Mouse (Mus musculus): Measurements from ENCODE around the gene Rps2. TPM values are rescaled to one million over a fixed set of nuclear protein-coding genes. Genes with fewer than 3 reads are reported as not detected.
"Not testable (repeated sequence)": the region's sequence is repeated elsewhere in the genome, so short reads cannot be mapped to it uniquely, and the experiment has no call there.

The Rps2 gene
- total RNA-seq, 2 experiments from 2014 or later = 508 to 641 TPM

GRCm38 (mm10) chr17:24707801-24708425, 10.0 kb upstream of the Rps2 start:
- H3K4me3 ChIP-seq = peak overlapping the region; percentile 75
- no peak for TF ChIP-seq CTCF (IDR thresholded peaks at IDR 0.05)
- peak overlapping the region; percentile 86 for H3K27ac ChIP-seq
- intact Hi-C loops (cut with DNase I) = loop anchor here (1.0 kb wide), 1 partner anchor 11 kb away; no protein-coding TSS in a partner anchor
- DNase-seq = no peak

DNA sequence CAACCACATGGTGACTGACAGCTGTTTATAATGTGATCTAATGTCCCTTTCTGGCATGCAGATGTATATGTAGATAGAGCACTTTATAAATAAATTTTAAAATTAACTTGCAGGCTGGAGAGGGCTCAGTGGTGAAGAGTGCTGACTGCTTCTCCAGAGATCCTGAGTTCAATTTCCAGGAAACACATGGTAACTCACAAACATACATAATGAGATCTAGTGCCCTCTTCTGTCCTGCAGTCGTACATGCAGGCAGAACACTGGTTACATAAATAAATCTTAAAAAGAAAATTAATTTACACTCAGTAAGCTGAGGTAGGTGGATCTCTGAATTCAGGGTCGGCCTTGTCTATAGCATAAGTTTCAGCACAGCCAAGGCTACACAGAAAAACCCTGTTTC, 9.3 kb upstream of the Rps2 start:
- Histone ChIP-seq H3K27ac (peak overlapping the region; percentile 86; the same call in 1 of the 2 replicates), H3K4me3 (peak overlapping the region; percentile 75)
- intact Hi-C loops (cut with DNase I) = no loop called here
- DNase-seq = no peak
- peak; percentile 62 for TF ChIP-seq CTCF (IDR thresholded peaks at IDR 0.05)

DNA sequence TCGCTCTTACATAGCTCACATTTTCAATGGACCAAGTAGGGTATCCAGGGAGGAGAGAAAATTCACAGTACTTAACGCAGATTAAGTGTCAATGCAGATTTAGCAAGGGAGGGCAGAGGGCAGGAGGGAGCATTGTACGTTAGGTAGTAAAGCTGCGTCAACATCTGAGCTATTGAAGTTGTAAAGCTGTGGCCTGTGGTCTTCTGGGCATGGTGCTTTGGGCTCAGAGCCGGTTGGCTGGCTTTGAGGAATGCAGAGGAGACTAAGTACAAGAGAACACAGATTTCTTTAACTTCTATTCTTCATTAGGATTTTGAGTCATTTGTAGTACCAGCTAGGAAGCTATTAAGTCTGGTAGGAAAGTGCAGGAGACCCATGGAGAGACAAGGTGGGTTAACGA, 2.4 kb upstream of the Rps2 start:
- no peak for TF ChIP-seq CTCF (IDR thresholded peaks at IDR 0.05)
- intact Hi-C loops (cut with DNase I) = no loop called here
- DNase-seq = no peak
- H3K4me3 ChIP-seq = no peak overlapping the region
- H3K27ac ChIP-seq = no peak overlapping the region

GRCm38 (mm10) chr17:24716166-24716682, 1.7 kb upstream of the Rps2 start:
- no peak for TF ChIP-seq CTCF (IDR thresholded peaks at IDR 0.05)
- no peak for DNase-seq

GRCm38 (mm10) chr17:24718938-24719337, 1.0 kb downstream of the Rps2 start:
- intact Hi-C loops (cut with DNase I) = loop anchor here (1.0 kb wide), 1 partner anchor 12 kb away; the partner anchor contains the start of gene Tbl3
- Histone ChIP-seq H3K4me3 (peak overlapping the region; percentile 98), H3K27ac (peak overlapping the region; percentile 98)
- DNase-seq = not testable (repeated sequence)

More at GRCm38 (mm10) chr17:24716166-24716682, 1.7 kb upstream of the Rps2 start:
- intact Hi-C loops (cut with DNase I) = no loop called here
- no peak overlapping the region for H3K27ac ChIP-seq
- H3K4me3 ChIP-seq = no peak overlapping the region

GRCm38 (mm10) chr17:24719494-24720222, 1.7 kb downstream of the Rps2 start:
- intact Hi-C loops (cut with DNase I) = loop anchor here (1.0 kb wide), 1 partner anchor 12 kb away; the partner anchor contains the start of gene Tbl3

DNA sequence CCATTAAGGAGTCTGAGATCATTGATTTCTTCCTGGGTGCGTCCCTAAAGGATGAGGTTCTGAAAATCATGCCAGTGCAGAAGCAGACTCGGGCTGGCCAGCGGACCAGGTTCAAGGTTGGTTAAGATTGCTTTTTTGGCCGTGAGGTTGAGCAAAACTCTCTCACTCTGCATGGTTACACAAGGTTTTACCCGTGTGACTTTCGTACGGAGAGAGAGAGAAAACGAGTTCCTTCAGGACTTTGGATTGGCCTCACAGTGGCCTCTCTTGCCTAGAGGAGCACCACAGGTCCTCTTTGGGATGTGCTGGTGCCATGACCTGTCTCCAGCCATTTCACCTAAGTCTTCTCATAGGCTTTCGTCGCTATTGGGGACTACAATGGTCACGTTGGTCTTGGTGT, 2.7 kb downstream of the Rps2 start:
- intact Hi-C loops (cut with DNase I); DNase-seq: not testable (repeated sequence)
- peak overlapping the region; percentile 98 for H3K4me3 ChIP-seq
- H3K27ac ChIP-seq = peak overlapping the region; percentile 98

More at GRCm38 (mm10) chr17:24719494-24720222, 1.7 kb downstream of the Rps2 start:
- Histone ChIP-seq H3K4me3 (peak overlapping the region; percentile 98), H3K27ac (peak overlapping the region; percentile 98)
- no peak for TF ChIP-seq CTCF (IDR thresholded peaks at IDR 0.05)
- DNase-seq = peak; percentile 99

GRCm38 (mm10) chr17:24721383-24721955, 3.6 kb downstream of the Rps2 start:
- peak overlapping the region; percentile 51; the same call in 1 of the 2 replicates for H3K27ac ChIP-seq
- intact Hi-C loops (cut with DNase I); DNase-seq: not testable (repeated sequence)
- H3K4me3 ChIP-seq = peak overlapping the region; percentile 98

DNA sequence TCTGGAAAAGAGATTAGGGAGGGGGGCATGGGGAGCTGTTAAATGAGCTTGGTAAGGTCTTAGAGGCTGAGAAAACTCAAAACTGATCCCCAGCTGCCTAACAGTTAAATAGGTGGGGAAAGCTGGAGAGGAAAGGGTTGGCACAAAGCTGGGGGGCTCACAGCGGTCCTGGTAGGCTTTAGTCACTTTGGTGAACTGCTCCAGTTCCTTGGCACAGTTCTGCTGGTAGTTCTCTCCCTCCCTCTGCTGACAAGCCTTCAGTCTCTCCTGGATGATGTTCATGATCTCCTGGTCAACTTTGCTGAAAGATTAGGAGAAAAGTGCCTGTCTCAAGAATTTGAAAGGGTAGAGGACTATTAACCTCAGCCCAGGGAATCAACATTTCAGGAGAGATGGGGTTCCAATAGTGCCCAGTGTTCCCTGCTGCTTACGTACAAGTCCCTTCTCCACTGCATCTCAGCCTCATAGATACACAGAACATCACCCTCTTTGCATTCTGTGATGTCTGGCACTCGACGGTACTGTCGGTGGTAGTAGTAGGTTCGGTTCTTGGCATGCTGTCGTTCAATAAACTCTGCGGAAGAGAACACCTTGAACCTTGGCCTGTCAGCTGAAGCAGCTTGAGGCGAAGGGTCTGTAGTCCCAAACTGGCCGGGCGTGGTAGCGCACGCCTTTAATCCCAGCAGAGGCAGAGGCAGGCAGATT, 4.5 kb downstream of the Rps2 start:
- DNase-seq = no peak
- TF ChIP-seq CTCF (IDR thresholded peaks at IDR 0.05) = no peak
- Histone ChIP-seq H3K27ac (peak overlapping the region; percentile 51), H3K4me3 (peak overlapping the region; percentile 98)
- intact Hi-C loops (cut with DNase I) = no loop called here

DNA sequence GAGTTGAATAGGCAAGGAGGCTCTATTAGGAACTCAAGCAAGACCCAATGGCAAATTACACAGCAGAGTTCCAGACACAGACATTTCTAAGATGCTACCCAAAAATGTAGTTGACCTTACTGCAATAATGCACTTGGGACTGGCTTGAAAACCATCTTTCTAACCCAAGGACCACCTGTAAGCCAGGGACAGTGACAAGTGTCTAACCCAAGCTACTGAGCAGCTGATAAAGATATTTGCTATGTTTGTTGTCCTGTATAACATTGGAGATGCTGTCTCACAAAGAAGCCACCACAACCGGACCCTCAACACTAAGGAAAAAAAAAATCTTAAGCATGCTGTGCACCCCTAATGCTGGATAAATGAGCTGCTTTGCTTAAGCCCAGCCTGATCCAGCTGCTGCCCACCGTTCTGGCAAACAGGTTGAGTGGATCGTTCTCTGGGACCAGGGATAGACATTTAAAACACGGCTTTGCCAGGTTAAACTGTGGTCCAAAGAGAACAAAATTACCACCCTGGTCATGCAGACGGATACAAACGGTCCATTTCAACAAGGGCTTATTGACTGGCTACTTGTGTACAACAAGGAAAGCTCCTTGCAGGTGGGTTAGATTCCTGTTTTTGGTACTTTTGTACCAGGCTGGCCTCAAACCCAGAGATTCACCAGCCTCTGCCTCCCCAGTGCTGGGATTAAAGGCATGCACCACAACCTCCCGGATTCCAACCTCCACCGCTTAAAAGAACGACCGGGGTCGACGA, 5.4 kb downstream of the Rps2 start:
- peak overlapping the region; percentile 97 for H3K27ac ChIP-seq
- peak overlapping the region; percentile 98 for H3K4me3 ChIP-seq
- intact Hi-C loops (cut with DNase I) = no loop called here
- no peak for DNase-seq
- TF ChIP-seq CTCF (IDR thresholded peaks at IDR 0.05) = no peak

- no peak for TF ChIP-seq CTCF (IDR thresholded peaks at IDR 0.05)
- intact Hi-C loops (cut with DNase I) = no loop called here
- DNase-seq = no peak
- H3K27ac ChIP-seq = peak overlapping the region; percentile 97
- H3K4me3 ChIP-seq = peak overlapping the region; percentile 98
Observed at GRCm38 (mm10) chr17:24723881-24724180, 5.9 kb downstream of the Rps2 start.

DNA sequence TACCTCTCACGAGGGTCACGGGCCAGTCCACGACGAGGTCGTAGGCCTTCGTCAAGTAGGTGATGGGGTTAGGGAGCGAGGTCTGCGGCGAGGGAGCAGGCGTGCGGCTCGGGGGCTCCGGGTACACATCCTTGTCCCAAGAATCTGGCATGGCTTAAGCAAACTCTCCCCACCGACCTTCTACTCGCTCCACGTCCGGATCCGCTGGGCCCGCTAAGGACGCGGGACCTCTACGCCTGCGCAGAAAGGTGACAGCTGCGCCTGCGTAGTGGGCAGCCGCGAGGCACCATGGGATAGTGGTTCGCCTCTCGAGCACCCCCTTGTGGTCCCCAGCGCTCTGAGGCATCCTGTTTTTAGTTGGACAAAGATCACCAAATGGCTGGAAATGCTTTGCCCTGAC, 6.3 kb downstream of the Rps2 start, which contains the start of gene Ndufb10:
Gene Ndufb10 (minus strand): TSS at position 295 of the 400 bp plus-strand sequence.
- Histone ChIP-seq H3K27ac (peak within 1 kb of the TSS; percentile 97), H3K4me3 (peak within 1 kb of the TSS; percentile 98)
- DNase-seq = peak; percentile 98
- TF ChIP-seq CTCF (IDR thresholded peaks at IDR 0.05) = peak; percentile 95
- intact Hi-C loops (cut with DNase I) = no loop called here
